Mouse (Mus musculus) midbrain, postnatal 0 days (tissue): ENCODE measurements around the gene Clic4. TPM values are rescaled to one million over a fixed set of nuclear protein-coding genes. Genes with fewer than 3 reads are reported as not detected.

Experiments
- ATAC-seq: fragments of 200-750 bp; cut with Nextera tagmentation; 2 replicates; pipeline ENCODE4 v1.8.0; 2017; ENCODE audit warnings: moderate number of reproducible peaks, mild to moderate bottlenecking, moderate TSS enrichment, moderate library complexity; ENCODE audit not compliant: low FRiP score
- DNase-seq: peaks from one replicate; pipeline ENCODE4 v3.0.0-alpha.2; 2015; ENCODE audit warnings: low spot score
- H3K27ac ChIP-seq: fragments of 300-500 bp; sonication (generic); 2 replicates; pipeline ENCODE4 v1.5.1; 2014; ENCODE audit warnings: low read depth, mild to moderate bottlenecking, low read length, mixed read lengths
- H3K27me3 ChIP-seq: fragments of 300-500 bp; sonication (generic); 2 replicates; pipeline ENCODE4 v1.6.1; 2014; ENCODE audit warnings: low read length, control low read depth, mixed read lengths; ENCODE audit not compliant: insufficient read depth
- H3K36me3 ChIP-seq: fragments of 300-500 bp; sonication (generic); 2 replicates; pipeline ENCODE4 v1.6.1; 2014; ENCODE audit warnings: low read length, control low read depth, mixed read lengths; ENCODE audit not compliant: insufficient read depth
- H3K4me1 ChIP-seq: fragments of 300-500 bp; sonication (generic); 2 replicates; pipeline ENCODE4 v1.6.1; 2014; ENCODE audit warnings: mild to moderate bottlenecking, control low read depth, antibody characterized with exemption, low read length, mixed read lengths; ENCODE audit not compliant: insufficient read depth
- H3K4me2 ChIP-seq: fragments of 300-500 bp; sonication (generic); 2 replicates; pipeline ENCODE4 v1.6.1; 2014; ENCODE audit warnings: low read depth, mild to moderate bottlenecking, low read length, mixed read lengths; ENCODE audit not compliant: poor library complexity, severe bottlenecking
- H3K4me3 ChIP-seq: fragments of 300-500 bp; sonication (generic); 2 replicates; pipeline ENCODE4 v1.5.1; 2014; ENCODE audit warnings: low read depth, mild to moderate bottlenecking, low read length, moderate library complexity
- H3K9ac ChIP-seq: fragments of 300-500 bp; sonication (generic); replicated peaks from 2 replicates; pipeline ENCODE4 v1.6.1; 2014; ENCODE audit warnings: mild to moderate bottlenecking, low read length, moderate library complexity, mixed read lengths; ENCODE audit not compliant: poor library complexity, severe bottlenecking
- H3K9me3 ChIP-seq: fragments of 300-500 bp; sonication (generic); 2 replicates; pipeline ENCODE4 v1.6.1; 2016; ENCODE audit warnings: low read length, control low read depth
- CTCF ChIP-seq: IDR thresholded peaks from 2 replicates; pipeline ENCODE4 v1.5.1; 2016; ENCODE audit warnings: antibody characterized with exemption, mild to moderate bottlenecking
- WGBS: fragments of 180-500 bp; shearing (Covaris S2); extraction: QIAGEN DNeasy Blood & Tissue Kit; methylation state at CpG from one replicate; pipeline ENCODE4 v1.1.7; 2014; 5-methylcytosine and 5-hydroxymethylcytosine counted together
- polyA plus RNA-seq: library from polyadenylated mRNA; unstranded; fragments of >200 nt; fragmentation: Nextera tagmentation; extraction: Ambion mirVana; gene quantifications from 2 replicates; pipeline ENCODE4 v1.2.1, GENCODE M21; 2015
- total RNA-seq: library from RNA; depleted of rRNA; stranded (reverse); fragments of >200 nt; gene quantifications from 2 replicates; pipeline ENCODE4 v1.2.3, GENCODE M21; 2014

Clic4 gene
- total and polyA plus RNA-seq, 2 experiments from 2014 or later, result 38.0 to 47.4 TPM

DNA sequence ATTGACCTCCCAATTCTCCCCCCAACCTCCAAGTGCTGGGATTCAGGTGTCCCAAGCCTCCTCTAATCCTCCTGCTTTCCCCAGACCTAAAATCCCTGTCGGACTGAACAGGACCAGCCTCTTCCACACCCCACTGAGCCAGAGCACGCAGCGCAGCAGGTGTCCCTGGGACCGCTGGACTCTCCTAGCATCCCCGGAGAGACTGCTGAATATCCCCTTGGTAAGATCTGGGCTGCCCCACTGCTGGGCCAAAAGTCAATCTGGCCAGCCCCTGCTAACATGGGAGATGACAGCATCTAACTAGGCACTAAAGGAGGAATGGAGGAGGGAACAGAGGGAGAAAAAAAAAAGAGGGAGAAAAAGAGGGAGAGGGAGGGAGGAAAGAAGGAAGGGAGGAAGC is 67.4 kb downstream of the Clic4 start:
- no peak for TF ChIP-seq CTCF

GRCm38 (mm10) chr4:135204666-135205065 is 67.9 kb downstream of the Clic4 start:
- TF ChIP-seq CTCF, result no peak
- H3K4me1 ChIP-seq, result peaks cover 6% of the 10 kb centered on the region; the same call in 1 of the 2 replicates
- no peak overlapping the region for H3K4me3 ChIP-seq
- no peaks in the 10 kb centered on the region for H3K36me3 ChIP-seq
- H3K9ac ChIP-seq, result no peak overlapping the region
- H3K27ac ChIP-seq, result no peak overlapping the region
- 71% methylated on average over 5 of the region's 5 CpGs for WGBS
- DNase-seq (no peak), ATAC-seq (no peak)
- no peak overlapping the region for H3K4me2 ChIP-seq
- peaks cover 18% of the 10 kb centered on the region for H3K27me3 ChIP-seq
- no peaks in the 10 kb centered on the region for H3K9me3 ChIP-seq

More for the DNA sequence above, 67.4 kb downstream of the Clic4 start:
- Histone ChIP-seq H3K36me3 (no peaks in the 10 kb centered on the region), H3K9me3 (no peaks in the 10 kb centered on the region), H3K4me1 (peaks cover 6% of the 10 kb centered on the region; the same call in 1 of the 2 replicates), H3K9ac (no peak overlapping the region), H3K27ac (no peak overlapping the region), H3K4me2 (no peak overlapping the region), H3K27me3 (peaks cover 18% of the 10 kb centered on the region), H3K4me3 (no peak overlapping the region)
- no peak for DNase-seq
- 16% methylated on average over 5 of the region's 5 CpGs for WGBS
- ATAC-seq, result no peak

DNA sequence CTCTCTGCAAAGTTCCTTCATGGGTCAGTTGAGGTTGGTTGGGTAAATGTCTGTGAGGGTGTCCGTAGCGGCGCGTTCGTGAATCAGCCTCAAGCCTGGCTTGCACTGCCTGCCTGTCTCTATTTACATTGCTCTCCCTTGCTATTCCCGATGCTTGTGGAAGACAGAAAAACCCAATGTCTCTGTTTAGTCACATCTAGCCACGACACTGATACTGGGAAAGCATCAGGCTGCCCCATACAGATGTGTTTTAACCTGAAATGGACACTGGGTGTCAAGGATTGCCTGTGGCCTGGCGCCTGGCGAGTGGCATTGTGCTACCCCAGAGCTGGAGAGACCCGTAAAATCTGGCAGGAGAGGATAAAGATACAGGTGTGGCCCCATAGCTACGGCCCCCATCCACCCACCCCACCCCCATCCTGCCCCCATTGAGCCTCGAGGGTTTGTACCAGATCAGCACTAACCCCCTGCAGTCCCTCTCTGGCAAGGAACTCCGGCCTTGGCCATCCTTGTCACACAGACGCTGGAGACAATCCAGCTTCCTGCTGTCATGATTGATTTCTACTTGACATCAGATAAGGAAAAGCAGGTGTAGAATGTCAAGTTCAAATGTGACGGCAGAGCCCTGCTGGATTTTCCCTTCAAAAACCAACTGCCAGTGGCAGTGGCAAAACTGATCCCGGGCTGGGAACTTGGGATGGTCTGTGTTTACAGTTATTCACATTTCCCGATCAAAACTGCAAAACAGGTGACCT is 68.6 kb downstream of the Clic4 start:
- peaks cover 6% of the 10 kb centered on the region; the same call in 1 of the 2 replicates for H3K4me1 ChIP-seq

GRCm38 (mm10) chr4:135203279-135203678 is 69.3 kb downstream of the Clic4 start:
- DNase-seq, result no peak
- 11% methylated on average over 14 of the region's 14 CpGs for WGBS
- no peak for ATAC-seq
- Histone ChIP-seq H3K9me3 (no peaks in the 10 kb centered on the region), H3K4me3 (no peak overlapping the region), H3K4me1 (peaks cover 6% of the 10 kb centered on the region; the same call in 1 of the 2 replicates), H3K36me3 (no peaks in the 10 kb centered on the region), H3K9ac (no peak overlapping the region), H3K27ac (no peak overlapping the region), H3K4me2 (peak overlapping the region; percentile 51), H3K27me3 (peaks cover 18% of the 10 kb centered on the region)
- no peak for TF ChIP-seq CTCF

More for the DNA sequence above, 68.6 kb downstream of the Clic4 start:
- Histone ChIP-seq H3K9me3 (no peaks in the 10 kb centered on the region), H3K9ac (no peak overlapping the region), H3K36me3 (no peaks in the 10 kb centered on the region), H3K27me3 (peaks cover 18% of the 10 kb centered on the region), H3K4me3 (no peak overlapping the region), H3K4me2 (peak overlapping the region; percentile 51), H3K27ac (no peak overlapping the region)
- ATAC-seq, result no peak
- TF ChIP-seq CTCF, result no peak
- 23% methylated on average over 17 of the region's 17 CpGs for WGBS
- no peak for DNase-seq

- Histone ChIP-seq H3K9me3 (no peaks in the 10 kb centered on the region), H3K27me3 (peaks cover 18% of the 10 kb centered on the region), H3K9ac (no peak overlapping the region), H3K4me1 (peaks cover 6% of the 10 kb centered on the region; the same call in 1 of the 2 replicates), H3K36me3 (no peaks in the 10 kb centered on the region), H3K4me3 (no peak overlapping the region), H3K27ac (no peak overlapping the region), H3K4me2 (no peak overlapping the region)
- TF ChIP-seq CTCF, result no peak
- 65% methylated on average over 16 of the region's 16 CpGs for WGBS
- ATAC-seq (no peak), DNase-seq (peak; percentile 13)
These were observed 70.8 kb downstream of the Clic4 start for GRCm38 (mm10) chr4:135201771-135202170.

GRCm38 (mm10) chr4:135197857-135198256 is 74.8 kb downstream of the Clic4 start:
- Histone ChIP-seq H3K4me3 (no peak overlapping the region), H3K36me3 (no peaks in the 10 kb centered on the region), H3K9me3 (no peaks in the 10 kb centered on the region; the same call in 1 of the 2 replicates), H3K4me1 (no peaks in the 10 kb centered on the region), H3K27me3 (no peaks in the 10 kb centered on the region), H3K27ac (no peak overlapping the region), H3K4me2 (no peak overlapping the region), H3K9ac (no peak overlapping the region)
- ATAC-seq, result no peak
- no peak for TF ChIP-seq CTCF
- no peak for DNase-seq
- 76% methylated on average over 8 of the region's 8 CpGs for WGBS
